Mouse (Mus musculus) cerebellum, adult 9-11 months (tissue): ENCODE results near the gene Neurl1b.

Experiments used
- DNase-seq: peaks from one replicate; pipeline ENCODE4 v3.0.0; 2022

Gene Neurl1b

GRCm38 (mm10) chr17:26414523-26415354 lies at the start of gene Neurl1b:
TSS of gene Neurl1b (plus strand) at chr17:26414829.
- DNase-seq: peak; percentile 16

GRCm38 (mm10) chr17:26366792-26367191 lies 47.8 kb upstream of the Neurl1b start:
- DNase-seq: no peak

- DNase-seq: no peak
Observed at GRCm38 (mm10) chr17:26368336-26368992, 46.2 kb upstream of the Neurl1b start.

GRCm38 (mm10) chr17:26370521-26371245 lies 43.9 kb upstream of the Neurl1b start:
- DNase-seq: no peak

- no peak for DNase-seq
Observed at GRCm38 (mm10) chr17:26371246-26371535, 43.4 kb upstream of the Neurl1b start.

- no peak for DNase-seq
Observed at GRCm38 (mm10) chr17:26373211-26373610, 41.4 kb upstream of the Neurl1b start.

- no peak for DNase-seq
Observed at GRCm38 (mm10) chr17:26376416-26376815, 38.2 kb upstream of the Neurl1b start.

- DNase-seq: no peak
Observed at GRCm38 (mm10) chr17:26376994-26377744, 37.5 kb upstream of the Neurl1b start.

- no peak for DNase-seq
Observed at GRCm38 (mm10) chr17:26380280-26380985, 34.2 kb upstream of the Neurl1b start.

GRCm38 (mm10) chr17:26380986-26381446 lies 33.6 kb upstream of the Neurl1b start:
- no peak for DNase-seq

- DNase-seq: no peak
Observed at GRCm38 (mm10) chr17:26381613-26382012, 33.0 kb upstream of the Neurl1b start.

- DNase-seq: no peak
Observed at GRCm38 (mm10) chr17:26382176-26382575, 32.5 kb upstream of the Neurl1b start.

- no peak for DNase-seq
Observed at GRCm38 (mm10) chr17:26382687-26383086, 31.9 kb upstream of the Neurl1b start.

- no peak for DNase-seq
Observed at GRCm38 (mm10) chr17:26384111-26384510, 30.5 kb upstream of the Neurl1b start.

- no peak for DNase-seq
Observed at GRCm38 (mm10) chr17:26385252-26386130, 29.1 kb upstream of the Neurl1b start.

- DNase-seq: no peak
Observed at GRCm38 (mm10) chr17:26386131-26386481, 28.5 kb upstream of the Neurl1b start.

- no peak for DNase-seq
Observed at GRCm38 (mm10) chr17:26388106-26388505, 26.5 kb upstream of the Neurl1b start.

GRCm38 (mm10) chr17:26389241-26389640 lies 25.4 kb upstream of the Neurl1b start:
- no peak for DNase-seq

- no peak for DNase-seq
Observed at GRCm38 (mm10) chr17:26390666-26391065, 24.0 kb upstream of the Neurl1b start.

GRCm38 (mm10) chr17:26392355-26392754 lies 22.3 kb upstream of the Neurl1b start:
- no peak for DNase-seq

- DNase-seq: no peak
Observed at GRCm38 (mm10) chr17:26396765-26397164, 17.9 kb upstream of the Neurl1b start.
